Mouse (Mus musculus): ENCODE results near the gene Edem3.

DNA sequence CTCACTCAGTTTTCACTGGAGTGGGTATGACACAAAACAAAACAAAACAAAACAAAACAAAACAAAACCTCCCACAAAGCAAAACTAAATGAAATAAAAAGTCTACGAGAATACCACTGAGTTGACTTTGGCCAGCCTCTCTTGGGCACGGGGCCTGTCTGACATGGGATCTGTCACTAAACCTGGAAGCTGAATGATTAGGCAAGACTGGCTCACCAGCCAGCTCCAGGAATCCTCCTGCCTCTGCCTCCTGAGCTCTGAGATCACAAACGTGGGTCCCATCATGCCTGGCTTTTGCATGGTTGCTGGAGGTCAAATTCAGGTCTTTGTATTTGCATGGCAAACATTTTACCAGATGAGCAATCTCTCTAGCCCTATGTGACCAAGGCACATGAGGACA, 76.6 kb downstream of the Edem3 start:
- no peak for TF ChIP-seq EP300 (IDR thresholded peaks at IDR 0.05)
- TF ChIP-seq CTCF (IDR thresholded peaks at IDR 0.05) = no peak
